Mouse (Mus musculus) embryonic fibroblast, embryonic 13.5 days (primary cell): ENCODE measurements at regions not wholly inside any gene's neighbourhood (a gene's known extent, or its start where the extent isn't known, plus 50 kb on each side); places are given as distances from the start of the nearest gene placed in this dataset.

Experiments used
- H3K27ac ChIP-seq: 2 replicates; pipeline ENCODE4 v1.5.1; 2012; ENCODE audit warnings: low read length, control low read depth, inconsistent platforms; ENCODE audit not compliant: insufficient read depth
- H3K4me1 ChIP-seq: 2 replicates; pipeline ENCODE4 v1.6.1; 2011; ENCODE audit warnings: low read length; ENCODE audit not compliant: control insufficient read depth, insufficient read depth
- H3K4me3 ChIP-seq: 2 replicates; pipeline ENCODE4 v1.5.1; 2011; ENCODE audit warnings: mild to moderate bottlenecking, control low read depth, low read length; ENCODE audit not compliant: insufficient read depth
- CTCF ChIP-seq: IDR thresholded peaks from 2 replicates; pipeline ENCODE4 v1.5.1; 2011; ENCODE audit warnings: mild to moderate bottlenecking, control low read depth, low read length, moderate library complexity, borderline replicate concordance; ENCODE audit not compliant: insufficient read depth
- POLR2A ChIP-seq: IDR thresholded peaks from 2 replicates; pipeline ENCODE4 v1.6.1; 2011; ENCODE audit warnings: low read depth, mild to moderate bottlenecking, control low read depth, low read length, moderate library complexity

GRCm38 (mm10) chr3:150999652-151000051 lies 438.0 kb upstream of the Adgrl4 start:
- Histone ChIP-seq H3K4me1 (no peaks in the 10 kb centered on the region), H3K27ac (no peak overlapping the region), H3K4me3 (no peak overlapping the region)
- TF ChIP-seq CTCF (no peak), POLR2A (no peak)

GRCm38 (mm10) chr3:151000217-151000616 lies 437.5 kb upstream of the Adgrl4 start:
- H3K4me3 ChIP-seq, result no peak overlapping the region

GRCm38 (mm10) chr3:151001881-151002412 lies 435.7 kb upstream of the Adgrl4 start:
- H3K4me3 ChIP-seq, result no peak overlapping the region
- no peak overlapping the region for H3K27ac ChIP-seq
- TF ChIP-seq POLR2A (no peak), CTCF (no peak)
- no peaks in the 10 kb centered on the region for H3K4me1 ChIP-seq

More at GRCm38 (mm10) chr3:151000217-151000616, 437.5 kb upstream of the Adgrl4 start:
- Histone ChIP-seq H3K4me1 (no peaks in the 10 kb centered on the region), H3K27ac (no peak overlapping the region)
- TF ChIP-seq POLR2A, result no peak
- no peak for TF ChIP-seq CTCF

GRCm38 (mm10) chr3:151003524-151003923 lies 434.2 kb upstream of the Adgrl4 start:
- Histone ChIP-seq H3K4me3 (no peak overlapping the region), H3K4me1 (no peaks in the 10 kb centered on the region), H3K27ac (no peak overlapping the region)
- TF ChIP-seq CTCF (no peak), POLR2A (no peak)

GRCm38 (mm10) chr3:151003990-151004389 lies 433.7 kb upstream of the Adgrl4 start:
- no peak overlapping the region for H3K27ac ChIP-seq
- no peak overlapping the region for H3K4me3 ChIP-seq
- TF ChIP-seq POLR2A (no peak), CTCF (no peak)
- no peaks in the 10 kb centered on the region for H3K4me1 ChIP-seq

GRCm38 (mm10) chr3:151020014-151020413 lies 417.7 kb upstream of the Adgrl4 start:
- no peak overlapping the region for H3K4me3 ChIP-seq
- no peaks in the 10 kb centered on the region for H3K4me1 ChIP-seq
- TF ChIP-seq CTCF, result no peak
- TF ChIP-seq POLR2A, result no peak
- H3K27ac ChIP-seq, result no peak overlapping the region

- Histone ChIP-seq H3K27ac (no peak overlapping the region), H3K4me1 (no peaks in the 10 kb centered on the region), H3K4me3 (no peak overlapping the region)
- TF ChIP-seq POLR2A (no peak), CTCF (no peak)
Measured at GRCm38 (mm10) chr3:151057491-151057890, 380.2 kb upstream of the Adgrl4 start.

- Histone ChIP-seq H3K27ac (no peak overlapping the region), H3K4me3 (no peak overlapping the region), H3K4me1 (no peaks in the 10 kb centered on the region)
- no peak for TF ChIP-seq CTCF
- no peak for TF ChIP-seq POLR2A
Measured at GRCm38 (mm10) chr3:151072322-151072721, 365.4 kb upstream of the Adgrl4 start.

GRCm38 (mm10) chr3:151116831-151117230 lies 320.9 kb upstream of the Adgrl4 start:
- Histone ChIP-seq H3K4me3 (no peak overlapping the region), H3K27ac (peak overlapping the region; percentile 94), H3K4me1 (peaks cover 8% of the 10 kb centered on the region; the same call in 1 of the 2 replicates)
- TF ChIP-seq CTCF (no peak), POLR2A (no peak)

- Histone ChIP-seq H3K4me1 (peaks cover 8% of the 10 kb centered on the region; the same call in 1 of the 2 replicates), H3K27ac (peak overlapping the region; percentile 87), H3K4me3 (no peak overlapping the region)
- TF ChIP-seq CTCF, result no peak
- no peak for TF ChIP-seq POLR2A
Measured at GRCm38 (mm10) chr3:151117583-151118041, 320.1 kb upstream of the Adgrl4 start.
